Mouse (Mus musculus) left cerebral cortex, postnatal 14 days (tissue): ENCODE measurements around the gene Klhl42. TPM values are rescaled to one million over a fixed set of nuclear protein-coding genes. Genes with fewer than 3 reads are reported as not detected.

Experiments
- DNase-seq, 2 experiments: peaks; one replicate each; pipeline ENCODE4 v3.0.0; 2021 to 2022; ENCODE audit warnings: low spot score in 2 of 2, mixed read lengths in 1 of 2
- intact Hi-C: fragments of 180-260 bp; cut with DNase I; formaldehyde crosslinking; loops from one replicate; pipeline ENCODE4 v1.15.1; 2025
- total RNA-seq, 2 experiments: library from RNA; stranded (reverse); gene quantifications; 2 replicates each; pipeline ENCODE4 v1.2.3; 2021

The Klhl42 gene
- total RNA-seq, 2 experiments from 2014 or later: 22.9 to 23.8 TPM

- DNase-seq: no peak
- intact Hi-C loops: no loop called here
These were observed 5.7 kb upstream of the Klhl42 start for GRCm38 (mm10) chr6:147085398-147086040.

- intact Hi-C loops: no loop called here
- no peak for DNase-seq
These were observed 4.5 kb upstream of the Klhl42 start, which contains the start of gene Mansc4 for GRCm38 (mm10) chr6:147086594-147087225. Gene Mansc4, minus strand, starts transcription at chr6:147087032.

GRCm38 (mm10) chr6:147087736-147088135 is 3.4 kb upstream of the Klhl42 start:
- intact Hi-C loops: no loop called here
- DNase-seq: no peak

GRCm38 (mm10) chr6:147088517-147088916 is 2.7 kb upstream of the Klhl42 start:
- intact Hi-C loops: no loop called here
- no peak for DNase-seq

GRCm38 (mm10) chr6:147090191-147090590 is 988 bp upstream of the Klhl42 start:
- DNase-seq: no peak
- intact Hi-C loops: no loop called here

GRCm38 (mm10) chr6:147092136-147092535 is 957 bp downstream of the Klhl42 start:
- intact Hi-C loops: no loop called here
- DNase-seq: peak; percentile 30 to 37

GRCm38 (mm10) chr6:147094771-147095170 is 3.6 kb downstream of the Klhl42 start:
- intact Hi-C loops: no loop called here
- no peak for DNase-seq

GRCm38 (mm10) chr6:147096109-147096508 is 4.9 kb downstream of the Klhl42 start:
- DNase-seq: no peak
- intact Hi-C loops: no loop called here

GRCm38 (mm10) chr6:147096934-147097333 is 5.8 kb downstream of the Klhl42 start:
- intact Hi-C loops: no loop called here

GRCm38 (mm10) chr6:147097346-147097929 is 6.3 kb downstream of the Klhl42 start:
- intact Hi-C loops: no loop called here
- no peak for DNase-seq

More at GRCm38 (mm10) chr6:147096934-147097333, 5.8 kb downstream of the Klhl42 start:
- DNase-seq: no peak

- no peak for DNase-seq
- intact Hi-C loops: no loop called here
These were observed 8.5 kb downstream of the Klhl42 start for GRCm38 (mm10) chr6:147099458-147100277.

- DNase-seq: no peak
- intact Hi-C loops: no loop called here
These were observed 11.1 kb downstream of the Klhl42 start for GRCm38 (mm10) chr6:147102293-147102692.

GRCm38 (mm10) chr6:147105529-147105928 is 14.3 kb downstream of the Klhl42 start:
- intact Hi-C loops: no loop called here
- no peak for DNase-seq

- DNase-seq: no peak
- intact Hi-C loops: no loop called here
These were observed 15.5 kb downstream of the Klhl42 start for GRCm38 (mm10) chr6:147106716-147107115.

- intact Hi-C loops: no loop called here
- no peak for DNase-seq
These were observed 18.1 kb downstream of the Klhl42 start for GRCm38 (mm10) chr6:147109283-147109682.

- DNase-seq: peak; percentile 84 to 92
- intact Hi-C loops: no loop called here
These were observed 25.4 kb downstream of the Klhl42 start for GRCm38 (mm10) chr6:147116579-147116978.

GRCm38 (mm10) chr6:147117764-147118163 is 26.6 kb downstream of the Klhl42 start:
- intact Hi-C loops: no loop called here
- no peak for DNase-seq

- intact Hi-C loops: no loop called here
- DNase-seq: no peak
These were observed 27.0 kb downstream of the Klhl42 start for GRCm38 (mm10) chr6:147118190-147118589.

- DNase-seq: peak; percentile 37 to 40
- intact Hi-C loops: no loop called here
These were observed 30.1 kb downstream of the Klhl42 start for GRCm38 (mm10) chr6:147121320-147121719.

- intact Hi-C loops: no loop called here
- DNase-seq: no peak
These were observed 36.1 kb downstream of the Klhl42 start for GRCm38 (mm10) chr6:147127239-147127638.
